Mouse (Mus musculus) heart, embryonic 15.5 days (tissue): Measurements from ENCODE around the gene Lyzl4. TPM values are rescaled to one million over a fixed set of nuclear protein-coding genes. Genes with fewer than 3 reads are reported as not detected.

Source experiments
- ATAC-seq: fragments of 200-750 bp; cut with Nextera tagmentation; replicated peaks from 2 replicates; pipeline ENCODE4 v1.8.0; 2017; ENCODE audit warnings: low read depth, moderate TSS enrichment; ENCODE audit not compliant: insufficient number of reproducible peaks, insufficient read depth, low FRiP score
- H3K27ac ChIP-seq: fragments of 300-500 bp; sonication (generic); 2 replicates; pipeline ENCODE4 v1.5.1; 2015; ENCODE audit warnings: mild to moderate bottlenecking, inconsistent platforms
- H3K27me3 ChIP-seq: fragments of 300-500 bp; sonication (generic); 2 replicates; pipeline ENCODE4 v1.6.1; 2015; ENCODE audit warnings: inconsistent platforms
- H3K36me3 ChIP-seq: fragments of 300-500 bp; sonication (generic); 2 replicates; pipeline ENCODE4 v1.6.1; 2015; ENCODE audit warnings: mild to moderate bottlenecking, inconsistent platforms
- H3K4me1 ChIP-seq: fragments of 300-500 bp; sonication (generic); replicated peaks from 2 replicates; pipeline ENCODE4 v1.6.1; 2015; ENCODE audit warnings: inconsistent platforms
- H3K4me2 ChIP-seq: fragments of 300-500 bp; sonication (generic); 2 replicates; pipeline ENCODE4 v1.6.1; 2015; ENCODE audit warnings: inconsistent platforms, mild to moderate bottlenecking, moderate library complexity
- H3K4me3 ChIP-seq: fragments of 300-500 bp; sonication (generic); 2 replicates; pipeline ENCODE4 v1.5.1; 2015; ENCODE audit warnings: mild to moderate bottlenecking, inconsistent platforms
- H3K9ac ChIP-seq: fragments of 300-500 bp; sonication (generic); 2 replicates; pipeline ENCODE4 v1.6.1; 2015; ENCODE audit warnings: mild to moderate bottlenecking, inconsistent platforms
- H3K9me3 ChIP-seq: fragments of 300-500 bp; sonication (generic); replicated peaks from 2 replicates; pipeline ENCODE4 v1.6.1; 2016; ENCODE audit warnings: inconsistent platforms
- WGBS: fragments of 180-500 bp; shearing (Covaris S2); methylation state at CpG from one replicate; pipeline ENCODE4 v1.1.7; 2015; ENCODE audit warnings: mixed read lengths; 5-methylcytosine and 5-hydroxymethylcytosine counted together
- polyA plus RNA-seq: library from polyadenylated mRNA; unstranded; fragments of >200 nt; fragmentation: Nextera tagmentation; extraction: Ambion mirVana; gene quantifications from 2 replicates; pipeline ENCODE4 v1.2.1, GENCODE M21; 2015

Gene Lyzl4
- 0.13 and 0.19 TPM in 2 replicates for polyA plus RNA-seq

- Histone ChIP-seq H3K9me3 (no peaks in the 10 kb centered on the region), H3K36me3 (no peaks in the 10 kb centered on the region), H3K4me2 (peak within 1 kb of the TSS; percentile 92), H3K27ac (no peak within 1 kb of the TSS), H3K4me1 (peaks cover 21% of the 10 kb centered on the region), H3K9ac (peak within 1 kb of the TSS; percentile 48), H3K27me3 (peaks cover 78% of the 10 kb centered on the region), H3K4me3 (peak within 1 kb of the TSS; percentile 53)
- ATAC-seq = peak; percentile 57; the same call in 1 of the 2 replicates
- under 1% methylated on average over 26 of the region's 26 CpGs for WGBS
Observed at GRCm38 (mm10) chr9:121642001-121642400, at the start of gene Lyzl4. Gene Lyzl4 (minus strand): TSS chr9:121642096.

GRCm38 (mm10) chr9:121690734-121691133 lies 48.8 kb upstream of the Lyzl4 start:
- Histone ChIP-seq H3K9ac (no peak overlapping the region), H3K27me3 (no peaks in the 10 kb centered on the region), H3K27ac (no peak overlapping the region), H3K4me2 (no peak overlapping the region), H3K4me1 (no peaks in the 10 kb centered on the region), H3K4me3 (no peak overlapping the region), H3K36me3 (peaks cover 11% of the 10 kb centered on the region; the same call in 1 of the 2 replicates), H3K9me3 (no peaks in the 10 kb centered on the region)
- no peak for ATAC-seq
- whole genome bisulfite sequencing = 86% methylated on average over 7 of the region's 7 CpGs

- no peak overlapping the region for H3K4me2 ChIP-seq
- ATAC-seq = no peak
- H3K27ac ChIP-seq = no peak overlapping the region
- no peak overlapping the region for H3K4me3 ChIP-seq
- H3K27me3 ChIP-seq = no peaks in the 10 kb centered on the region
- peaks cover 12% of the 10 kb centered on the region; the same call in 1 of the 2 replicates for H3K36me3 ChIP-seq
- 77% methylated on average over 15 of the region's 15 CpGs for WGBS
- no peaks in the 10 kb centered on the region for H3K4me1 ChIP-seq
- H3K9ac ChIP-seq = no peak overlapping the region
- no peaks in the 10 kb centered on the region for H3K9me3 ChIP-seq
Observed at GRCm38 (mm10) chr9:121690200-121690651, 48.3 kb upstream of the Lyzl4 start.

- no peaks in the 10 kb centered on the region for H3K9me3 ChIP-seq
- no peak for ATAC-seq
- no peaks in the 10 kb centered on the region for H3K4me1 ChIP-seq
- H3K27me3 ChIP-seq = no peaks in the 10 kb centered on the region
- no peak overlapping the region for H3K27ac ChIP-seq
- H3K36me3 ChIP-seq = peaks cover 19% of the 10 kb centered on the region; the same call in 1 of the 2 replicates
- WGBS = 75% methylated on average over 7 of the region's 7 CpGs
- no peak overlapping the region for H3K4me3 ChIP-seq
- H3K4me2 ChIP-seq = no peak overlapping the region
- no peak overlapping the region for H3K9ac ChIP-seq
Observed at GRCm38 (mm10) chr9:121684702-121685101, 42.8 kb upstream of the Lyzl4 start.

GRCm38 (mm10) chr9:121682037-121682680 lies 40.3 kb upstream of the Lyzl4 start:
- Histone ChIP-seq H3K36me3 (peaks cover 12% of the 10 kb centered on the region; the same call in 1 of the 2 replicates), H3K4me1 (no peaks in the 10 kb centered on the region), H3K9ac (no peak overlapping the region), H3K27me3 (no peaks in the 10 kb centered on the region; the same call in 1 of the 2 replicates), H3K4me3 (no peak overlapping the region), H3K27ac (no peak overlapping the region), H3K4me2 (no peak overlapping the region), H3K9me3 (no peaks in the 10 kb centered on the region)
- WGBS = 73% methylated on average over 18 of the region's 18 CpGs
- no peak for ATAC-seq

- H3K9me3 ChIP-seq = no peaks in the 10 kb centered on the region
- no peak for ATAC-seq
- no peaks in the 10 kb centered on the region for H3K4me1 ChIP-seq
- no peak overlapping the region for H3K4me2 ChIP-seq
- peaks cover 12% of the 10 kb centered on the region; the same call in 1 of the 2 replicates for H3K36me3 ChIP-seq
- WGBS = 66% methylated on average over 8 of the region's 8 CpGs
- H3K27ac ChIP-seq = no peak overlapping the region
- no peaks in the 10 kb centered on the region; the same call in 1 of the 2 replicates for H3K27me3 ChIP-seq
- H3K4me3 ChIP-seq = no peak overlapping the region
- H3K9ac ChIP-seq = no peak overlapping the region
Observed at GRCm38 (mm10) chr9:121681191-121681590, 39.3 kb upstream of the Lyzl4 start.

- Histone ChIP-seq H3K4me2 (no peak overlapping the region), H3K36me3 (peaks cover 4% of the 10 kb centered on the region; the same call in 1 of the 2 replicates), H3K4me3 (no peak overlapping the region), H3K9ac (no peak overlapping the region), H3K27me3 (no peaks in the 10 kb centered on the region; the same call in 1 of the 2 replicates), H3K4me1 (no peaks in the 10 kb centered on the region), H3K9me3 (no peaks in the 10 kb centered on the region), H3K27ac (no peak overlapping the region)
- 21% methylated on average over 6 of the region's 6 CpGs for WGBS
- ATAC-seq = peak; percentile 56; the same call in 1 of the 2 replicates
Observed at GRCm38 (mm10) chr9:121679549-121679948, 37.7 kb upstream of the Lyzl4 start.

GRCm38 (mm10) chr9:121677476-121677875 lies 35.6 kb upstream of the Lyzl4 start:
- no peaks in the 10 kb centered on the region for H3K36me3 ChIP-seq
- H3K9me3 ChIP-seq = no peaks in the 10 kb centered on the region
- no peaks in the 10 kb centered on the region; the same call in 1 of the 2 replicates for H3K27me3 ChIP-seq
- no peak overlapping the region for H3K27ac ChIP-seq
- H3K4me2 ChIP-seq = no peak overlapping the region
- H3K9ac ChIP-seq = no peak overlapping the region
- no peak overlapping the region for H3K4me3 ChIP-seq
- H3K4me1 ChIP-seq = peaks cover 5% of the 10 kb centered on the region
- WGBS = 57% methylated on average over 8 of the region's 8 CpGs
- no peak for ATAC-seq

- Histone ChIP-seq H3K27me3 (no peaks in the 10 kb centered on the region; the same call in 1 of the 2 replicates), H3K36me3 (no peaks in the 10 kb centered on the region), H3K4me3 (no peak overlapping the region), H3K4me2 (no peak overlapping the region), H3K27ac (no peak overlapping the region), H3K9ac (no peak overlapping the region), H3K9me3 (no peaks in the 10 kb centered on the region), H3K4me1 (peaks cover 9% of the 10 kb centered on the region)
- WGBS = 48% methylated on average over 4 of the region's 4 CpGs
- ATAC-seq = no peak
Observed at GRCm38 (mm10) chr9:121677069-121677468, 35.2 kb upstream of the Lyzl4 start.

GRCm38 (mm10) chr9:121675556-121675955 lies 33.7 kb upstream of the Lyzl4 start:
- Histone ChIP-seq H3K4me3 (no peak overlapping the region), H3K36me3 (no peaks in the 10 kb centered on the region), H3K4me2 (no peak overlapping the region), H3K9ac (no peak overlapping the region), H3K4me1 (peaks cover 24% of the 10 kb centered on the region), H3K9me3 (no peaks in the 10 kb centered on the region), H3K27ac (no peak overlapping the region), H3K27me3 (peaks cover 7% of the 10 kb centered on the region)
- no peak for ATAC-seq
- 83% methylated on average over 2 of the region's 2 CpGs for WGBS

GRCm38 (mm10) chr9:121675011-121675410 lies 33.1 kb upstream of the Lyzl4 start:
- WGBS = 76% methylated on average over 9 of the region's 9 CpGs

GRCm38 (mm10) chr9:121673716-121674115 lies 31.8 kb upstream of the Lyzl4 start:
- ATAC-seq = no peak
- H3K9ac ChIP-seq = no peak overlapping the region
- H3K27ac ChIP-seq = no peak overlapping the region
- no peak overlapping the region for H3K4me2 ChIP-seq
- H3K4me3 ChIP-seq = no peak overlapping the region
- no peaks in the 10 kb centered on the region for H3K36me3 ChIP-seq
- H3K9me3 ChIP-seq = no peaks in the 10 kb centered on the region
- WGBS = 87% methylated on average over 5 of the region's 5 CpGs
- H3K27me3 ChIP-seq = peaks cover 24% of the 10 kb centered on the region
- peaks cover 40% of the 10 kb centered on the region for H3K4me1 ChIP-seq

More at GRCm38 (mm10) chr9:121675011-121675410, 33.1 kb upstream of the Lyzl4 start:
- Histone ChIP-seq H3K9me3 (no peaks in the 10 kb centered on the region), H3K9ac (no peak overlapping the region), H3K27ac (no peak overlapping the region), H3K27me3 (peaks cover 11% of the 10 kb centered on the region), H3K4me1 (peaks cover 28% of the 10 kb centered on the region), H3K4me3 (no peak overlapping the region), H3K4me2 (no peak overlapping the region), H3K36me3 (no peaks in the 10 kb centered on the region)
- no peak for ATAC-seq
